Comparison of ENCODE assay signal across 8 mouse cellular contexts in genomic region chr5:123015915-123016314, GRCm38 (mm10). TPM values are rescaled to one million over a fixed set of nuclear protein-coding genes. Genes with fewer than 3 reads are reported as not detected.
DNase-seq lines count a peak whose midpoint lies in the region; ATAC-seq lines count a peak whose summit lies in the region.

No protein-coding gene starts in this region.

- peaks cover 34% of the 10 kb centered on the region for H3K4me1 ChIP-seq in embryonic facial prominence, embryonic 13.5 days
- peaks cover 45% of the 10 kb centered on the region for H3K4me1 ChIP-seq in limb, embryonic 15.5 days
- peaks cover 25% of the 10 kb centered on the region for H3K4me1 ChIP-seq in neural tube, embryonic 12.5 days

- ATAC-seq in embryonic facial prominence, embryonic 13.5 days (ENCODE audit: insufficient number of reproducible peaks, insufficient read depth, low FRiP score, low TSS enrichment, low read depth) = no peak
- ATAC-seq in limb, embryonic 15.5 days (ENCODE audit: insufficient number of reproducible peaks, low FRiP score, low TSS enrichment, low read depth) = no peak
- no peak for ATAC-seq in neural tube, embryonic 12.5 days (ENCODE audit: low FRiP score, low read depth)
- ATAC-seq in frontal cortex, adult (ENCODE audit: low TSS enrichment) = no peak

- H3K27ac ChIP-seq in embryonic facial prominence, embryonic 13.5 days = no peak overlapping the region
- H3K27ac ChIP-seq in limb, embryonic 15.5 days = peak overlapping the region; percentile 96
- no peak overlapping the region for H3K27ac ChIP-seq in neural tube, embryonic 12.5 days

- no peaks in the 10 kb centered on the region for H3K9me3 ChIP-seq in embryonic facial prominence, embryonic 13.5 days
- no peaks in the 10 kb centered on the region for H3K9me3 ChIP-seq in limb, embryonic 15.5 days
- H3K9me3 ChIP-seq in neural tube, embryonic 12.5 days = no peaks in the 10 kb centered on the region

- peak overlapping the region; percentile 84 for H3K9ac ChIP-seq in embryonic facial prominence, embryonic 13.5 days
- peak overlapping the region; percentile 87 for H3K9ac ChIP-seq in limb, embryonic 15.5 days
- peak overlapping the region; percentile 78 for H3K9ac ChIP-seq in neural tube, embryonic 12.5 days

- DNase-seq in spleen, adult 12 weeks (ENCODE audit: low spot score) = peak; percentile 26
- DNase-seq in spleen, postnatal 4 days (ENCODE audit: low spot score in 2 of 2) = no peak
- no peak for DNase-seq in right cerebral cortex, postnatal 36 days (ENCODE audit: low spot score in 2 of 2)
- DNase-seq in left cerebral cortex, adult 11 months (ENCODE audit: low spot score) = no peak

- H3K4me3 ChIP-seq in embryonic facial prominence, embryonic 13.5 days = peak overlapping the region; percentile 74
- H3K4me3 ChIP-seq in limb, embryonic 15.5 days = peak overlapping the region; percentile 81
- peak overlapping the region; percentile 69 for H3K4me3 ChIP-seq in neural tube, embryonic 12.5 days

- peak overlapping the region; percentile 83 for H3K4me2 ChIP-seq in embryonic facial prominence, embryonic 13.5 days
- peak overlapping the region; percentile 66 for H3K4me2 ChIP-seq in limb, embryonic 15.5 days
- H3K4me2 ChIP-seq in neural tube, embryonic 12.5 days (replicated peaks) = peak overlapping the region; percentile 69

- WGBS in embryonic facial prominence, embryonic 13.5 days = 25% methylated on average over 8 of the region's 8 CpGs
- 18% methylated on average over 8 of the region's 8 CpGs for WGBS in limb, embryonic 15.5 days
- WGBS in neural tube, embryonic 12.5 days = 23% methylated on average over 8 of the region's 8 CpGs

- H3K36me3 ChIP-seq in embryonic facial prominence, embryonic 13.5 days = no peaks in the 10 kb centered on the region
- H3K36me3 ChIP-seq in limb, embryonic 15.5 days = no peaks in the 10 kb centered on the region
- no peaks in the 10 kb centered on the region for H3K36me3 ChIP-seq in neural tube, embryonic 12.5 days

- H3K27me3 ChIP-seq in embryonic facial prominence, embryonic 13.5 days = no peaks in the 10 kb centered on the region
- no peaks in the 10 kb centered on the region for H3K27me3 ChIP-seq in limb, embryonic 15.5 days
- no peaks in the 10 kb centered on the region for H3K27me3 ChIP-seq in neural tube, embryonic 12.5 days (replicated peaks)

RNA-seq across cellular contexts. Expression of gene Orai1, which starts 1.0 kb away (rescaled TPM):
- 10.4 and 12.5 TPM in 2 replicates for polyA plus RNA-seq in embryonic facial prominence, embryonic 13.5 days (2015; fragmentation: Nextera tagmentation; extraction: Ambion mirVana)
- polyA plus RNA-seq in limb, embryonic 15.5 days (2015; fragmentation: Nextera tagmentation; extraction: Ambion mirVana) = 16.4 and 18.2 TPM in 2 replicates
- polyA plus RNA-seq in neural tube, embryonic 12.5 days (2016; fragmentation: Nextera tagmentation; extraction: Ambion mirVana) = 13.9 and 14.2 TPM in 2 replicates

RNA-seq across cellular contexts. Expression of gene Kdm2b, which starts 26.3 kb away (rescaled TPM):
- polyA plus RNA-seq in embryonic facial prominence, embryonic 13.5 days (2015; fragmentation: Nextera tagmentation; extraction: Ambion mirVana) = 61.6 and 61.9 TPM in 2 replicates
- polyA plus RNA-seq in limb, embryonic 15.5 days (2015; fragmentation: Nextera tagmentation; extraction: Ambion mirVana) = 42.1 and 46.0 TPM in 2 replicates
- polyA plus RNA-seq in neural tube, embryonic 12.5 days (2016; fragmentation: Nextera tagmentation; extraction: Ambion mirVana) = 105 and 106 TPM in 2 replicates

RNA-seq across cellular contexts. Expression of gene Morn3, which starts 30.9 kb away (rescaled TPM):
- polyA plus RNA-seq in embryonic facial prominence, embryonic 13.5 days (2015; fragmentation: Nextera tagmentation; extraction: Ambion mirVana) = not detected in 2 replicates
- 1.0 TPM in 1 of 2 replicates, not detected in the other for polyA plus RNA-seq in limb, embryonic 15.5 days (2015; fragmentation: Nextera tagmentation; extraction: Ambion mirVana)
- not detected in 2 replicates for polyA plus RNA-seq in neural tube, embryonic 12.5 days (2016; fragmentation: Nextera tagmentation; extraction: Ambion mirVana)

RNA-seq across cellular contexts. Expression of gene Tmem120b, which starts 52.3 kb away (rescaled TPM):
- polyA plus RNA-seq in embryonic facial prominence, embryonic 13.5 days (2015; fragmentation: Nextera tagmentation; extraction: Ambion mirVana) = 14.4 and 15.8 TPM in 2 replicates
- 18.8 and 23.1 TPM in 2 replicates for polyA plus RNA-seq in limb, embryonic 15.5 days (2015; fragmentation: Nextera tagmentation; extraction: Ambion mirVana)
- 17.4 and 19.4 TPM in 2 replicates for polyA plus RNA-seq in neural tube, embryonic 12.5 days (2016; fragmentation: Nextera tagmentation; extraction: Ambion mirVana)
